13 mouse cellular contexts compared by ENCODE assay signal in genomic region chr3:131642681-131643292, GRCm38 (mm10).
A peak's percentile ranks its signal among the peaks of the same experiment; 100 is the strongest.
DNase-seq lines count a peak whose midpoint lies in the region; TF ChIP-seq lines count a peak whose summit lies in the region.
"Had no signal": no experiment of that assay in that cellular context is flagged by ENCODE, and none has a peak within 500 bp of the region (broad histone marks: within the 10 kb centered on the region; RNA-seq: fewer than 3 reads in every experiment).

No protein-coding gene starts in this region.

- intact Hi-C loops in left cerebral cortex, postnatal 4 days (cut with DNase I), result no loop called here

- no peaks in the 10 kb centered on the region for H3K27me3 ChIP-seq in thymus, adult 2 months (ENCODE audit: control insufficient read depth, insufficient read depth, low read length)
- H3K27me3 ChIP-seq: embryonic facial prominence, embryonic 12.5 days; kidney, embryonic 15.5 days had no signal

- H3K27ac ChIP-seq in brown adipose tissue, adult 24 weeks (replicated peaks; ENCODE audit: low read depth, low read length), result 0 out of 2 replicates have a peak overlapping the region, but pooled peaks have one; percentile 3
- H3K27ac ChIP-seq in thymus, adult 2 months (ENCODE audit: control insufficient read depth, insufficient read depth, low read length), result no peak overlapping the region
- H3K27ac ChIP-seq: embryonic facial prominence, embryonic 12.5 days; kidney, embryonic 15.5 days had no signal

- peak; percentile 26 for DNase-seq in layer of hippocampus, adult 9-10 months (ENCODE audit: low spot score)
- DNase-seq in layer of hippocampus, adult 8-10 months (ENCODE audit: low spot score in 2 of 2), result no peak
- peak; percentile 8 for DNase-seq in left cerebral cortex, postnatal 4 days
- peak; percentile 1 to 11 for DNase-seq in natural killer cell, adult 2 months (ENCODE audit: low spot score in 2 of 2)
- no peak for DNase-seq in thymus, adult 2 months
- DNase-seq in gastrocnemius, postnatal 4 days (ENCODE audit: low spot score in 2 of 2), result no peak
- DNase-seq in urinary bladder, postnatal 36 days (ENCODE audit: low spot score in 2 of 2), result no peak
- DNase-seq: adrenal gland, adult 2 months; liver; thymus, postnatal 25 days had no signal

- no peak for TF ChIP-seq POLR2A in thymus, adult 2 months (IDR thresholded peaks at IDR 0.05; ENCODE audit: control insufficient read depth, extremely low read depth, insufficient read depth, low read length, poor library complexity)

- 0 out of 2 replicates have a peak, but pooled peaks cover 4% of the 10 kb centered on the region for H3K36me3 ChIP-seq in thymus, adult 2 months (ENCODE audit: control insufficient read depth, insufficient read depth, low read length)

- WGBS in thymus, adult 2 months, result 54% methylated on average over 20 of the region's 20 CpGs

- H3K4me3 ChIP-seq in brown adipose tissue, adult 24 weeks (ENCODE audit: insufficient read depth, low read depth, low read length), result no peak overlapping the region
- H3K4me3 ChIP-seq in thymus, adult 2 months (ENCODE audit: control insufficient read depth, insufficient read depth, low read length), result no peak overlapping the region
- H3K4me3 ChIP-seq: embryonic facial prominence, embryonic 12.5 days; kidney, embryonic 15.5 days had no signal

- TF ChIP-seq CTCF in thymus, adult 2 months (IDR thresholded peaks at IDR 0.05; ENCODE audit: borderline replicate concordance, control insufficient read depth, extremely low read depth, insufficient read depth, low read length, poor library complexity), result no peak

- H3K4me1 ChIP-seq in brown adipose tissue, adult 24 weeks (ENCODE audit: control insufficient read depth, insufficient read depth, insufficient read length, low read length), result peaks cover 5% of the 10 kb centered on the region; the same call in 1 of the 2 replicates
- H3K4me1 ChIP-seq in thymus, adult 2 months (replicated peaks; ENCODE audit: control insufficient read depth, insufficient read depth, low read length), result no peaks in the 10 kb centered on the region
- H3K4me1 ChIP-seq: embryonic facial prominence, embryonic 12.5 days; kidney, embryonic 15.5 days had no signal

Comparison
In these comparisons a context has a peak if more than half of its experiments do, and no peak if none do; other contexts are left out.
1. DNase-seq: peak in layer of hippocampus, adult 9-10 months (single experiment), left cerebral cortex, postnatal 4 days (single experiment) and natural killer cell, adult 2 months (2 of 2); none in layer of hippocampus, adult 8-10 months (0 of 2), thymus, adult 2 months (single experiment), gastrocnemius, postnatal 4 days (0 of 2) and urinary bladder, postnatal 36 days (0 of 2).